Mouse (Mus musculus) left cerebral cortex, postnatal 36 days (tissue): ENCODE results near the gene Mettl16. TPM values are rescaled to one million over a fixed set of nuclear protein-coding genes. Genes with fewer than 3 reads are reported as not detected.
A peak's percentile ranks its signal among the peaks of the same experiment; 100 is the strongest.

Experiments
- DNase-seq, 2 experiments: peaks; one replicate each; pipeline ENCODE4 v3.0.0; 2021 to 2022; ENCODE audit warnings: low spot score in 2 of 2, mixed read lengths in 1 of 2
- intact Hi-C: fragments of 180-260 bp; cut with DNase I; formaldehyde crosslinking; loops from one replicate; pipeline ENCODE4 v1.15.1; 2025
- microRNA-seq: library from miRNA; unstranded; fragments of <30 nt; microRNA quantifications from one replicate; pipeline ENCODE4 v1.2.0, GENCODE M21; 2022
- total RNA-seq, 2 experiments: library from RNA; stranded (reverse); gene quantifications; 2 replicates each; pipeline ENCODE4 v1.2.3; 2021

The Mettl16 gene
- total RNA-seq, 2 experiments from 2014 or later: 19.8 to 26.7 TPM

DNA sequence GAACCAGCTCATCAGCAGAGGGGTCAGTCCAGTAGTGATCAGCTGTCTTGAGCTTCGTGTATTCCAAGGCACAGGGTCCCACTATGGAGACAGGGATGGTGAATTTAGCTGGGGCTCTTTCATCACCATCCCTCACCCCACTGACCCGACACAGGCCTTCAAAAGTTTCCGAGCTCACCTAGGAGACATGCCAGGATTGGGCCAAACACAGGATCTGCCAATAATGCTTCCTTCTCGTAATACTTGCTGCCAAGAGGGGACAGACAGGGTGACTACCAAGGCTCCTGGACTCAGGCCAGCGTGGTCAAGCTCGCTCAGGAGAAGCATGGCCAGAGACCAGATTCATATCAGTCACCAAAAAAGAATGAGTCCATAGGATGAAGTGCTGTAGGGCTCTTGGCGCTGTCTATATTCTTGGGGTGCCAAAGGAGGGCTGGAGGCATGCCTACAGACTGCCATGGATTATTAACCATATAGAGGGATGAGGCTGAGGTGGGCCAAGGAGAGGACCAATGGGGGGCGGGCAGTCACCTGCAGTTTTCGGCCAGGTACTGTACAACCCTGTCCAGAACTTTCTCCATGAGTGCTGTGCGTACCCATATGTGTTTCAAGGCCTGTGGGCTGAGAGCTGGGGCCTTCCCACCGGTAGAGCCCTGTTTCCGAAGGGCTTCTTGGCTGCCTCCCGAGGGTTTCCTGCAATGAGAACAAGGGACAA lies 97.6 kb downstream of the Mettl16 start:
- intact Hi-C loops: no loop called here
- DNase-seq: no peak

DNA sequence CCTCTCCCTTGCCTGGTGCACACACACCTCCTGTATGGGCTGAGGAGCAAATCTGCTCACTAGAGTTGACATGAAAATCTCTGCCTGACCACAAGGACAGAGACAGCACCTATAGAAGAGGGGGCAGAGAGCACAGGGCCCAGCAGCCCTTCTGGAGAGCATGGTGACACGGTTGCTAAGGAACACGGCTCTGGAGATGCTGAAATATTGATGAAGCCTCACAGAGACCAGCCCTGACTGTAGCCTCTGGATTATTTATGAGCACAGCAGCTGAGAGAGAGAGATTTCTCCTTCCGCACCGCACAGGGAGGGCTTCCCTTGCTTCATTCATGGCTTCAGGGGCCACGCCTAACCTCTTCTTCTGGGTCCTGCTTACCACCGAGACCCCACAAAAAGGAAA lies 99.0 kb downstream of the Mettl16 start:
- DNase-seq: no peak
- intact Hi-C loops: no loop called here

DNA sequence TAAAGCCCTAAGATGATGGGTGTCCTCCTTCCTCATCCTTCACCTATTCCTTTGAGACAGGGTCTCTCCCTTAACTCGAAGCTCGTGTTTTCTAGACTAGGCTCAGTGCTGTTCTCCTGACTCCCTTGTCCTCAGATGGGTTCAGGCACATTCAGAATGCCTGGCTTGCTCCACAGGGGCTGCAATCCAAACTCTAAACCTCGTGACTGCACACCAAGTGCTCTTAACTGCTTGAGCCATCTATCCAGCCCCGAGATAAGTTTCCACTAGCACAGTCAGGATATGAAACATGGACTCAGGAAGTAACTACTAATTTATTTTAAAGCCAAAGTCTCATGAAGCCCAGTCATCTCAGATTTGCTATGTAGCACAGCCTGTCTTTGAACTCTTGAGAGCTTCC lies 99.9 kb downstream of the Mettl16 start:
- intact Hi-C loops: no loop called here
- no peak for DNase-seq

DNA sequence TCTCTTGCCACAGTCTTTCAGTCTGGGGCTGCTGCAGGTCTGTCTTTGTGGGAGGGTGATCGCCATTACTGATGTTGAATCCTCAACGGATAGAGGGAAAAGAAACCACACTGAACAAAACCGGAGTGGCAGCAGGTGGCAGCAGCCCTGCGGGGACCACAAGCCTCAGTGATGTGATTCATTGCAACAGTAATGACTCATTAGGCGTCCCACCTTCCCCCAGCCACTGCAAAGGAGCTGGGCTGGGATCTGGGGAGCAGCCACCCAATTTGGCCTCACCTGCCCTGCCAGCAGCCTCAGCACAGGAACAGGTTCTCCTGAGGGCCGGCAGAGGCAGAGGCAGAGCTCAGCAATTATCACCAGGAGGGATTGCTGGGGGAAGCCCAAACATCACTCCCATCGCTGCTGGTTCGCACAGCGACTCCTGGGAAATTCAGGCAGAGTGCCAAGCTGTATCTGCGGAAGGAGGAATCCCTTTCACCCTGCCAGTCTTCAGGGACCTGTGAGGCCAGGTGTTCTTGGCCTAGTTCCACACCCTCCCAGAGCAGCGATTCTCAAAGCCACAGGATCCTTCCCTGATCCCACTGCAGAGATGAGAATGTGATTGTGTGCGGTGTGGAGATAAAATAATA lies 100.5 kb downstream of the Mettl16 start:
- DNase-seq: peak; percentile 58 to 63
- intact Hi-C loops: no loop called here

DNA sequence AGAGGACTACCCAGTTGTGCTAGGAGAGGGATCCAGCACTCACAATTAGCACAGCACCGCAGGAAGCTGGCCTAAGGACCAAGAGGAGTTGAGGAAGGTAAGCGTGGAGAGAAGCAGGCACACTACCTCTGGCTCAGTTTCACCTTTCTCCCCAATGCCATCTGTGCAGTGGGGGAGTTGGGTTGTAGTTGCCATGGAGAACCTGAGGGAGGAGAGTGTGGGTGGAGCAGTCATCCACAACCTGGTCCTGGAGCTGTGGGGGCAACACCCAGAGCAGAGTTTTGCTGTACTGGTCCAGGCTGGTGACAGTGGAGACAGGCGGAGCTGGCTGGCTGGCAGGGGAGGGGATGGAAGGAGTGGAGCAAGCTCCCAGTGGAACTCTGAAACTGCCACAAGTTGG lies 104.0 kb downstream of the Mettl16 start:
- peak; percentile 43 to 47 for DNase-seq
- intact Hi-C loops: no loop called here

DNA sequence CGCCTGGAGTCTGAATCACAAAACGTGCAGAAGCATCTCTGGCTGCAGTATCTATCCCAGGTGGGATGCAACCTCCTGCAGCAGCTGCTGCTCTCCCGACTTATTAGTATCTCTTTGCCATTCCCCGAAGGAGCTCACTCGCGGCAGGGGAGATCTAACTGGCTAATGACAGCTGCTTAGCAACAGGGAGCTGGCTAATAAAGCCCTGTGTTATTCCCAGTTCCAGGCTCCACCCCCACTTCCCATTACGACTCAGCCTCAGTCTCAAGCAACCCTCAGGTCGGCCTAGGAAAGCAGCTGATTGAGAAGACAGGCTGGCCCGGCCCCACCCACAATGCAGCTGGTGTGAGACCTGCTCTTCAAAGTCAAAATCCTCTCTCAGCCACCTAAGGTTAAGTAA lies 106.2 kb downstream of the Mettl16 start:
- intact Hi-C loops: no loop called here
- peak; percentile 50 to 57 for DNase-seq

Small RNA genes within 50 kb of the gene (microRNA-seq; reads per million reads assigned to microRNA genes)
- 1.0 reads per million for gene Mir6926

Other genes starting within 250 kb of the Mettl16 start
- 100 to 1,000 TPM; 179 to 210 TPM for gene Rap1gap2, start 159.9 kb upstream of the Mettl16 start, total RNA-seq
- 10 to 100 TPM; 28.5 to 31.2 TPM for gene Ccdc92b, start 151.2 kb upstream of the Mettl16 start, total RNA-seq
- gene Cluh, start 121.3 kb upstream of the Mettl16 start, total RNA-seq: 10 to 100 TPM; 64.4 to 64.7 TPM
- gene Pafah1b1, start 46.2 kb upstream of the Mettl16 start, total RNA-seq: 100 to 1,000 TPM; 389 to 402 TPM
- gene Mnt, start 60.1 kb downstream of the Mettl16 start, total RNA-seq: 10 to 100 TPM; 31.5 to 31.7 TPM
- 10 to 100 TPM; 80.2 to 81.6 TPM for gene Sgsm2, start 126.2 kb downstream of the Mettl16 start, total RNA-seq
- 10 to 100 TPM; 25.7 to 31.4 TPM for gene Tsr1, start 127.2 kb downstream of the Mettl16 start, total RNA-seq
- 10 to 100 TPM; 27.2 to 31.2 TPM for gene Smg6, start 155.0 kb downstream of the Mettl16 start, total RNA-seq
- gene Srr, start 155.1 kb downstream of the Mettl16 start, total RNA-seq: 10 to 100 TPM; 86.2 to 88.2 TPM